Mouse (Mus musculus) liver, postnatal 0 days (tissue): ENCODE data around the gene Cfap73.

ENCODE experiments used
- CTCF ChIP-seq: sonication (generic); IDR thresholded peaks from 2 replicates; pipeline ENCODE4 v1.5.1; 2016; ENCODE audit warnings: antibody characterized with exemption, low read depth
- EP300 ChIP-seq: IDR thresholded peaks from 2 replicates; pipeline ENCODE4 v1.6.1; 2016; ENCODE audit warnings: antibody characterized with exemption, low read depth, mild to moderate bottlenecking

GRCm38 (mm10) chr5:120651230-120651629, 17.2 kb upstream of the Cfap73 start:
- TF ChIP-seq CTCF, result no peak
- no peak for TF ChIP-seq EP300
